Mouse (Mus musculus): ENCODE data around the gene Gm6525.

DNA sequence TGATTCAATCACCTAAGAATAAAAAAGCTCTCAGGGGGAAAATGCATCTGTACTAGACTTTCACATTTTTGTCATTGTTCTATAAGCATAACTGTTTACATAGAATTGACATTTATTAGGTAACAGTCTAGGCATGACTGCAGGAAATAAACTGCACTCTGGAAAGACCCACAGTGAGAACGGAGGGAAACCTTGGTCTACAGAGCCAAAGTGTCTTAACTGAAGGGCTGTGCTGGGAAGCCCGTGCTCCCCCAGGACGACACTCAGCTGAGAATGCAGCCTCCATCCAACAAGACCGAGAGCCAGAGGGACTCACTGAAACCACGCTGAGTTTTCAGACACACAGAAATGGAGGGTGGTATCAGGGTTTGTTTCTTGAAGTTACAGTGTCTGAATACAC is 43.1 kb upstream of the Gm6525 start:
- TF ChIP-seq CTCF (IDR thresholded peaks at IDR 0.05) (no peak), EP300 (IDR thresholded peaks at IDR 0.05) (no peak)

Measured in lung, postnatal 0 days (tissue).